Mouse (Mus musculus): ENCODE measurements around the gene Cgn.

- TF ChIP-seq EP300 (IDR thresholded peaks at IDR 0.05; ENCODE audit: insufficient read depth, low read depth, low read length) (no peak), CTCF (IDR thresholded peaks at IDR 0.05) (no peak)
These were observed 9.9 kb upstream of the Cgn start for GRCm38 (mm10) chr3:94796181-94796580.

Data from heart, adult 2 months (tissue).